Mouse (Mus musculus) megakaryocyte progenitor cell, adult 5-6 weeks (primary cell): ENCODE measurements around the gene Hsdl1. TPM values are rescaled to one million over a fixed set of nuclear protein-coding genes. Genes with fewer than 3 reads are reported as not detected.

ENCODE experiments used
- ATAC-seq: replicated peaks from 2 replicates; pipeline ENCODE4 v1.8.0; 2016; ENCODE audit warnings: mild to moderate bottlenecking, moderate TSS enrichment, inconsistent platforms; ENCODE audit not compliant: poor library complexity
- total RNA-seq, 2 experiments: library from RNA; stranded (forward) in 1 of 2; stranded (reverse) in 1 of 2; fragments of 157-497, 149-512 nt in 1 of 2; fragments of 200-1000 nt in 1 of 2; gene quantifications; 2 replicates each; pipeline versions ENCODE4 v1.2.3 to v1.2.4; 2015 to 2017

Hsdl1 gene
- total RNA-seq, 2 experiments from 2014 or later: 13.1 to 52.8 TPM

GRCm38 (mm10) chr8:119531973-119532372 is 43.0 kb downstream of the Hsdl1 start:
- ATAC-seq: no peak

- ATAC-seq: no peak
Measured at GRCm38 (mm10) chr8:119531397-119531796, 43.6 kb downstream of the Hsdl1 start.

GRCm38 (mm10) chr8:119530937-119531336 is 44.0 kb downstream of the Hsdl1 start:
- no peak for ATAC-seq

- ATAC-seq: no peak
Measured at GRCm38 (mm10) chr8:119528762-119529161, 46.2 kb downstream of the Hsdl1 start.

GRCm38 (mm10) chr8:119520102-119520501 is 54.9 kb downstream of the Hsdl1 start:
- peak; percentile 70 for ATAC-seq

- ATAC-seq: no peak
Measured at GRCm38 (mm10) chr8:119516674-119517073, 58.3 kb downstream of the Hsdl1 start.

- no peak for ATAC-seq
Measured at GRCm38 (mm10) chr8:119515767-119516166, 59.2 kb downstream of the Hsdl1 start.

- peak; percentile 88 for ATAC-seq
Measured at GRCm38 (mm10) chr8:119514940-119515339, 60.0 kb downstream of the Hsdl1 start.

- no peak for ATAC-seq
Measured at GRCm38 (mm10) chr8:119513405-119513804, 61.6 kb downstream of the Hsdl1 start.

Other genes with a start within 250 kb of the Hsdl1 start
- 162 TPM in 2 replicates for gene Hsbp1, start 230.7 kb downstream of the Hsdl1 start, total RNA-seq (2015)
- 82.7 and 83.3 TPM in 2 replicates for gene Hsbp1, start 230.7 kb downstream of the Hsdl1 start, total RNA-seq (2017)
- 6.4 and 7.7 TPM in 2 replicates for gene Mlycd, start 180.3 kb downstream of the Hsdl1 start, total RNA-seq (2015)
- 6.5 and 7.8 TPM in 2 replicates for gene Mlycd, start 180.3 kb downstream of the Hsdl1 start, total RNA-seq (2017)
- gene Osgin1, start 141.1 kb downstream of the Hsdl1 start, total RNA-seq (2015): 0.25 and 1.6 TPM in 2 replicates
- 0.95 and 4.1 TPM in 2 replicates for gene Osgin1, start 141.1 kb downstream of the Hsdl1 start, total RNA-seq (2017)
- gene Necab2, start 128.5 kb downstream of the Hsdl1 start, total RNA-seq (2015): not detected in 2 replicates
- gene Necab2, start 128.5 kb downstream of the Hsdl1 start, total RNA-seq (2017): not detected in 2 replicates
- not detected in 2 replicates for gene Slc38a8, start 73.5 kb downstream of the Hsdl1 start, total RNA-seq (2015)
- gene Slc38a8, start 73.5 kb downstream of the Hsdl1 start, total RNA-seq (2017): not detected in 2 replicates
- 36.4 and 40.2 TPM in 2 replicates for gene Mbtps1, start 16.4 kb downstream of the Hsdl1 start, total RNA-seq (2015)
- 38.7 and 41.3 TPM in 2 replicates for gene Mbtps1, start 16.4 kb downstream of the Hsdl1 start, total RNA-seq (2017)
- 0.07 TPM in 2 replicates for gene Dnaaf1, start 52 bp upstream of the Hsdl1 start, total RNA-seq (2015)
- gene Dnaaf1, start 52 bp upstream of the Hsdl1 start, total RNA-seq (2017): 0.25 TPM in 1 of 2 replicates, not detected in the other
- 5.5 and 6.2 TPM in 2 replicates for gene Taf1c, start 30.0 kb upstream of the Hsdl1 start, total RNA-seq (2015)
- gene Taf1c, start 30.0 kb upstream of the Hsdl1 start, total RNA-seq (2017): 5.8 and 11.5 TPM in 2 replicates
- gene Adad2, start 37.6 kb upstream of the Hsdl1 start, total RNA-seq (2015): not detected in 2 replicates
- not detected in 2 replicates for gene Adad2, start 37.6 kb upstream of the Hsdl1 start, total RNA-seq (2017)
- gene Kcng4, start 60.5 kb upstream of the Hsdl1 start, total RNA-seq (2015): not detected in 2 replicates
- gene Kcng4, start 60.5 kb upstream of the Hsdl1 start, total RNA-seq (2017): not detected in 2 replicates
- not detected in 2 replicates for gene Wfdc1, start 91.2 kb upstream of the Hsdl1 start, total RNA-seq (2015)
- not detected in 2 replicates for gene Wfdc1, start 91.2 kb upstream of the Hsdl1 start, total RNA-seq (2017)
- gene Atp2c2, start 124.8 kb upstream of the Hsdl1 start, total RNA-seq (2015): not detected in 2 replicates
- not detected in 2 replicates for gene Atp2c2, start 124.8 kb upstream of the Hsdl1 start, total RNA-seq (2017)
- gene Tldc1, start 203.2 kb upstream of the Hsdl1 start, total RNA-seq (2015): 2.6 TPM in 2 replicates
- 3.8 and 4.2 TPM in 2 replicates for gene Tldc1, start 203.2 kb upstream of the Hsdl1 start, total RNA-seq (2017)